Mouse (Mus musculus) left cerebral cortex, postnatal 4 days (tissue): ENCODE results near the gene Slc4a1. TPM values are rescaled to one million over a fixed set of nuclear protein-coding genes. Genes with fewer than 3 reads are reported as not detected.
A peak's percentile ranks its signal among the peaks of the same experiment; 100 is the strongest.

Experiments
- DNase-seq: peaks from one replicate; pipeline ENCODE4 v3.0.0-alpha.2; 2022
- intact Hi-C: fragments of 180-260 bp; cut with DNase I; formaldehyde crosslinking; loops from one replicate; pipeline ENCODE4 v1.15.1; 2025
- total RNA-seq, 2 experiments: library from RNA; stranded (reverse); gene quantifications; 2 replicates each; pipeline ENCODE4 v1.2.3; 2021

The Slc4a1 gene
- total RNA-seq, 2 experiments from 2014 or later: 0.87 to 1.9 TPM

DNA sequence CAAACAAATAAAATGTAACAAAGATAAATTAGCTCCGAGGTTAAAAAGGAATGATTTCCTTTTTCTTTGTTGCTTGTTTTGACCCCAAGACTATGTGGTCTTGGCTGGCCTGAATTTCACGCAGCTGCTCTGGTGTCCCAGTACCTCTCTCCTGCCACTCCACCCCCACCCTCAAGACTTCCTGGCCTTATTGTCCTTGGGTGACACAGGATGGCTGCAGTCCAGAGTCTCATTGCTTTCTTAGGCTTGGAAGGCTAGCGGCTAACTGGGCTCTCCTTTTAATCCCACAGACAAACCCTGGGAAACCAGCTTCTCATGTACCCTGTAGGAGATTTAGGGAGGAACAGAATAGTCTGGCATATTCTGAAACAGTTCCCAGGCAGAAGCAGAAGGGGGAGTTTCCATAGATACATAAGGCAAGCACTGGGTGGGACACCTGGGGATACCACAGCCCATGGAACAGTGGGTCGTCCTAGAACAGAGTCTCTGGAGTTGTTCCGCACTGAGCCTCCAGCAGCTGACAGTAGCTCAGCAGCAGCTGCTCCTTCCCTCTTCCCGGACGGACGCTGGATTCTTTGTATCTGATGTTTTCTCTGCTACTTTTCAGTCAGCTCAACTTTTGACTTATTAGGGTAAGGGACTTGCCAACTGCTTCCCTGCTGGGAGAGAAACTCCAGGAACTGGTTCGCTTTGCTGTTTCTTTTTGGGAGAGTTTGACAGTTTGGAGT, 30.9 kb downstream of the Slc4a1 start:
- intact Hi-C loops: loop anchor here (5.0 kb wide), 1 partner anchor 37 kb away; no protein-coding TSS in a partner anchor
- DNase-seq: no peak

DNA sequence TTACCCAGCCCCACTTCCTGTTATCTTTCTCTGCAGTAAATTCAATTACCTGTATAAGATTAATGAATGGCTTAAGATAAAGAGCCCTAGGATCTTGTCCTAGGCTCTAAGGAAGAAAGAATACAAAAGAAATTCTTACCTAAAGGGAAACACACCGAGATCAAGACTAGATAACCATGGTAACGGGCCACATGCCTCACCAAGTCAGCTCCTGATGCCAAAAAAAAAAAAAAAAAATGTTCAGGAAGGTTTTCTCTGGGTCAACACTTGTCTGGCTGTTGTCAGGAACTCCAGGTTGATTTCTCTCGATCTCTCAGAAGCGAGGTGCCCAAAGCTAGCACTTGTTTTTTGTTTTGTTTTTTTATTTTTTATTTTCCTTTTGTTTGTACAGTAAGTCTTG, 32.0 kb downstream of the Slc4a1 start:
- DNase-seq: no peak
- intact Hi-C loops: no loop called here

DNA sequence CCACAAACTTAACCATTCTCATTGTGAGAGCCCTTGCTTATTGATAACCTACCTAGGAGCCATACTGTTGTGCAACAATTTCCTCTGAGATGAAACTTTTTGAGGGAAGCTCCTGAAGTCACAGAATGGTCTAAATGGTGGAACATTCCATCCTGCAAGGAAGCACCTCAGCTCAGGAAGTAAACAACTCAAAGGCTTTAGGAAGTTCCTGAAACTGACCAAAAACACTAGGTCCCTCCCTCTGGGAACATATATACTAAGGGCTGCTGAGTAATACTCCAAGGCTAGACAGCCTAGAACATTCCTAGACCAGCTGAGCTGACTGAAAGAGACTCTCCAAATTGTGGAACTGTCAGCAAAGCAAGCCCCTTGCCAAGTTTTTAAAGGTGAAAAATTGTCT, 32.9 kb downstream of the Slc4a1 start:
- intact Hi-C loops: no loop called here
- no peak for DNase-seq

GRCm38 (mm10) chr11:102331806-102332205, 34.2 kb downstream of the Slc4a1 start:
- intact Hi-C loops: no loop called here
- no peak for DNase-seq

GRCm38 (mm10) chr11:102330039-102330438, 36.0 kb downstream of the Slc4a1 start:
- no peak for DNase-seq
- intact Hi-C loops: no loop called here

DNA sequence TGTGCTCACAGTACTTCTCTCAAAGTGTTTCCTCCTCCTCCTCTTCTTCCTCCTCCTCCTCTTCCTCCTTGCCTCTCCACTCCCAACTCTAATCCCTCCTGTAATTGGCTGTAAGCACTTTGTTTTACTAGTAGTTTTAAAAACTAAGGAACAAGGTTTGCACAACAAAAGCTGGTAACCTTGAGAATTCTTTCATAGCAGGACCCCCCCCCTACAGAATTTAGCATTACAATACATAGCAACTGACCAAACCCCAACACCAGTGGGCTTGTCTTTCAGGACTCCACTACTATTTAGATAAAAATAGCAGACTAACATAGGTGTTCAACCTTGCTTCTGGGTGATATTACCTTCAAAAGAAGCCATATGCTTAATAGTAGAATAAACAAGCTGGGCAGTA, 36.5 kb downstream of the Slc4a1 start:
- intact Hi-C loops: no loop called here

GRCm38 (mm10) chr11:102327839-102328238, 38.2 kb downstream of the Slc4a1 start:
- no peak for DNase-seq
- intact Hi-C loops: no loop called here

More for the DNA sequence above, 36.5 kb downstream of the Slc4a1 start:
- no peak for DNase-seq

DNA sequence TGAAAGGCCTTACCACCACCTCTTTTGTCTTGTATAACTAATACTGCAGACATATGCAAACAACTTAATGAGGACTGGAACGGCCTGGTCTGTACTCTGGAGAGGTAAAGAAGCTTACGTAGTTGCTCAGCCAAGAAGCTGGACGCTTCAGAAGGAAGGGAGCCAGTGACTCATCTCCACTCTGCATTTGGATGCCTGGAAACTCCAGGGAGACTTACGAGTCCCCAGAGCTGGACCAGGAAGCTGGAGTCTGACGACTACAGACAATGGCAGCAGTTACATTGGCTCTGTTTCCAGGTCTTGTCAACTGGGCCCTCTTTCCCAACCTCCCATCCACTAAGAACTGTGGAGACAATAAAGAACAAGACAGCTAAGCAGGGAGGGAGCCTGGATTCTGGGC, 38.8 kb downstream of the Slc4a1 start:
- intact Hi-C loops: no loop called here
- no peak for DNase-seq

DNA sequence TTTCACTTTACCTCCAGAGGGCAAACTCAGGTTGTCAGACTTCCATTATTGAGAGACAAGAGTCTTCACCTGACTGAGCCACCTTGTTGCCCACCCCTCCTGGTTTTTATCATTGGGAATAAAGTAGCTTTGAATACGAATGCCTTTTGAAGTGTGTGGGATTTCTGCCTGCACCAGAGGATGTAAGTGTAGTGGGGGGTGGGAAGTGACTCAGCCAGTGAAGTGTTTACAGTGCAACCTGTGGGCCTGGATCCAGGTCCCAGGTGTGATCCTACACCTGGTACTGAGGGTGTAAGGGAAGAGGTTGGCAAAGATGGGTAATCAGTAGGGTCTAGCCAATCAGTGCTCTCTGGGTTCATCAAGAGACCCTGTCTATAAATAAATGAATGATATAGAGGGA, 42.5 kb downstream of the Slc4a1 start:
- intact Hi-C loops: no loop called here

GRCm38 (mm10) chr11:102321931-102322330, 44.1 kb downstream of the Slc4a1 start:
- no peak for DNase-seq
- intact Hi-C loops: loop anchor here (2.0 kb wide), 1 partner anchor 73 kb away; no protein-coding TSS in a partner anchor

More for the DNA sequence above, 42.5 kb downstream of the Slc4a1 start:
- no peak for DNase-seq

DNA sequence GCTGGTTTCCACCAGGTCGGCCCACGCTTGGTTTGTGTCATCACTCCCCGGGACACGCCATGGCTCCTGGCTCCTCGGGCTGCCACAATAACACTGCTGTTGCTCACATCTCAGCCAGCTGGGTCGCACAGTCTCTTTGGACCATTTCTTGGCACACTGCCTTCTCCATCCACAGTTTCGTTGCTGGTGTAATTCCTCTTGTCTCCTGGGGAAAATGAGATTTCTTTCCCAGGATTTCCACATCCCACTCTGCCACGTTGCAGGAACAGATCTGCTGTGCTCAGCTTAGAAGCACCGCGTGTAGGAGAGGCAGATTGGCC, 45.4 kb downstream of the Slc4a1 start:
- intact Hi-C loops: loop anchor here (2.0 kb wide), 1 partner anchor 74 kb away; no protein-coding TSS in a partner anchor
- DNase-seq: peak; percentile 85

DNA sequence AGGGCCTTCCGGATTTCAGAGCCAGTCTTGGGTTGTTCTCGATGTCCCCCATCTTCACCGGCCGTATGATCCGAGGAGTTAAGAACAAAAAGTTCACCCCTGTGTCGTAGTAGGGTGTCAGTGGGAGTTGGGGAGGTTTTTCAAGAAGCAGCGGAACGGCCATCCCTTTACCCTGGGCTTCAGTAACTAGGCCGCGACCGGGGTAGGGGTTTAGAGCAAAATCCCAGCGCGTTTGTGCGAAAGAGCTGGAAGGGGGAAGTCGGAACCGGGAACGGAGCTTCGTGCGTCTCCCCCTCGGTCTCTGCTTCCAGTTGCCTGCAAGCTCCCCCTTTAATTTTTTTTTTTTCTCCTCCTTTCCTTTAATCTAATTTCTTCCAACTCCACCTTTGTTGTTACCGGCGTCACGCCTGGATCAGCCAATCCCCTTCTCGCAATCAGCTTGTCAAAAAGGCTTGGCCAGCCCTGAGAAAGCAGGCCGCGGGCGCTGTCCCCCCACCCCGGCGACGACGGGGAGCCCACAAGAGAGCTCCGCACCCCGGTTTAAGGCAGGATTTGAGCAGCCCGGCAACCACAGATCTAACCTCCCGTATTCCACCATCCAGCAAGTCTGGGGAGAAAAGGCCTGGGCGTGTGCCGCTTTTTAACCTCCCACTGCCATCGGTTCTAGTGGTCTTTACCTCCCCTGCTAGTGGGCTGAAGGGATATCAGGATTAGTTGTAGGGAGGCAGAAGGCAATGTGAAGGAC, 45.9 kb downstream of the Slc4a1 start:
- peak; percentile 87 for DNase-seq
- intact Hi-C loops: loop anchor here (2.0 to 5.0 kb wide), 2 partner anchors 75 to 87 kb away; partner anchors contain the start of gene Slc25a39

DNA sequence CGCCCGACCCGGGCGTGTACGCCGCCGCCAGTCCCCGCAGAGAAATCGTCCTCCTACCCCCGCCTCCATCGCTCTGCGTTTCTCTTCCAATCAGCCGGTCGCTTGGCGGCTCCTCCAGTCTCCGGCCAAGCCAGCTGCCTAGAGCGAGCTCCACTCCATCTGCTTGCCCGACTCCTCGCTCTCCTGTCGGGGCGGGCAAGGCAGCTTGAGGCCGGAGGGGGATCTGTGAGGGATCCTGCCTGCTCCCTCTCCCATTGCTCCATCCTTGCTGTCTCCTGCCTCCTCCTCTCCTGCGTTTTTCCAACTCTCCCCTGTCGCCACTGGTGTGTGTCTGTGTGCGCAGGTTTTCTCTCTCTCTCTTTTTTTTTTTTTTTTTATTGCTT, 46.6 kb downstream of the Slc4a1 start, which contains the start of gene Ubtf:
TSS of gene Ubtf (minus strand) at position 333 of the 383 bp plus-strand sequence.
- DNase-seq: peak; percentile 94
- intact Hi-C loops: loop anchor here (5.0 kb wide), 1 partner anchor 88 kb away; the partner anchor contains the start of gene Slc25a39

DNA sequence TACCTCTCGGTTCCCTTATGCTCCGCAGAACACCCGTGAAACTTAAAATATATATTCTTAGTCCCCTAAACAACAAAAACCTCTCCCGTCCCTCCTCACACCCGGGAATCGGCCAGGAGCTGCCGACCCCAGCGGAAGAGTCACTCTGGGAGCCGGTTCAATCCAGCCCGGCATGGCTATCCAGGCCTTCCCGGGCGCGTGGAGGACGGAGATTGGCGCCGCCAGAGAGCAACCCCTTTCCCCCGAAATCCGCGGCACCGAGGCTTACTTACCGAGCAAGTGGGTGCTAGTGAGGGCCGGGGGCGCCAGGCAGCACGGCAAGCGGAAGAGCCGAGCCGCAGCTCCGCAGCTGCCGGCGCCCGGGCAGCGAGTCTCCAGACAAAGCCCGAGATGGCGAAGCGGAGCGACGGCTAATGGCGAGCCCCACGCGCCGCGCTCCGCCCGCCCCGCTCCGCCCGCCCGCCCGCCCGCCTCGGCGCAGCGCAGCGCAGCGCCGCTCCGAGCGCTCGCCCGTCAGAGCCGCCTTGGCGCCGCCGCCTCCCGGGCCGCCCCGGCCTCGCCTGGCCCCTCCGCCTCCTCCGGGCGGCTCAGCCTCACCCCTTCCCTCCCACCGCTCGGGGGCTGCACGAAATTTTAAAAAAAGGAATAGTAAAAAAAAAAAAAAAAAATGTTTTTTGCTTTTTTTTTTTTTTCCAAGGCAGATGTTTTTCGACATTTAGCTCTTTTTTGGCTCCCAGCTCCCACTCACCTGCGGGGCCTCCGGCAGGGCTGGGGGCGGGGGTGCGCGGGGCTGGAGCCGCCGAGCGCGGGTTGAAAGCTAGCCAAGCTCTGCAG, 47.2 kb downstream of the Slc4a1 start:
- intact Hi-C loops: loop anchor here (5.0 kb wide), 1 partner anchor 89 kb away; the partner anchor contains the start of gene Slc25a39
- peak; percentile 48 for DNase-seq

- intact Hi-C loops: loop anchor here (5.0 kb wide), 1 partner anchor 89 kb away; the partner anchor contains the start of gene Slc25a39
- DNase-seq: peak; percentile 78
Observed at GRCm38 (mm10) chr11:102317901-102318575, 48.0 kb downstream of the Slc4a1 start.

- intact Hi-C loops: loop anchor here (5.0 kb wide), 1 partner anchor 90 kb away; the partner anchor contains the start of gene Slc25a39
- DNase-seq: peak; percentile 65
Observed at GRCm38 (mm10) chr11:102317298-102317900, 48.6 kb downstream of the Slc4a1 start.

DNA sequence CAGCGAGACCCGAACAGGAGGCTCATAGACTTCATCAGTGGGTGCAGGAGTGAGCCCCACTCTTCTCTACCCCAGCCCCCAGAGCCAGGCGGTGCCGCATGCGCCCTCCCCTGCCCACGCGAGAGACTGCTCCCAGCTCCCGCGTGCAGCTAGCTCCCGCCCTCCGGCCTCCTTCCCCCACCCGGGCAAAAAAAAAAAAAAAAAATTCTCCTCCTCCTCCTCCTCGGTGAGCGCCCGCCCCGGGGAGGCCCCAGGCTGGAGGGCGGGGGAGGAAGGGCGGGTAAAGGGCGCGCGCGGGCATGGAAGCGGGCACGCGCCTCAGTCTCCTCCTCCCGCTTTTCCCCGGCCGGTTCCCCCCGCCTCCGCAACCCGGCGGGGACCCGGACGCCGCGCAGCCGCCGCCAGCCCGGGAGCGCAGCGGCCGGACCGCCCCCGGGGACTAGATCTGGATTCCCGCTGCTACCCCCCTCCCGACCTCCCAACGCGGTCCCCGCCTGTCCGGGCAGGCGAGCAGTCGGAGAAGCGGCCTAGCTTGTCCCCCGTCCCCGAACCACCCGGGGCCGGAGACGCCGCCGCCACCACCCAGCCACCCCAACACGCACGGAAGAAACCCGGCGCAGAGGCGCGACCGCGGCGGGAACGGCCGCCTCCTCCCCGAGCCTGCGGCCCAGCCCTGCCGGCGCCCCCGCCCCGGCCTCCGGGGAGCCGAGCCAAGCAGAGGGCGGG, 49.3 kb downstream of the Slc4a1 start:
- DNase-seq: peak; percentile 87
- intact Hi-C loops: loop anchor here (5.0 kb wide), 1 partner anchor 91 kb away; the partner anchor contains the start of gene Slc25a39

- intact Hi-C loops: loop anchor here (5.0 kb wide), 1 partner anchor 91 kb away; the partner anchor contains the start of gene Slc25a39
Observed at GRCm38 (mm10) chr11:102315690-102316571, 50.1 kb downstream of the Slc4a1 start.

More at GRCm38 (mm10) chr11:102315690-102316571, 50.1 kb downstream of the Slc4a1 start:
- peak; percentile 30 for DNase-seq
